Mouse (Mus musculus): Measurements from ENCODE around the gene Polr3gl. TPM values are rescaled to one million over a fixed set of nuclear protein-coding genes. Genes with fewer than 3 reads are reported as not detected.

Gene Polr3gl
- polyA plus RNA-seq, 1 experiment: 6.2 TPM

DNA sequence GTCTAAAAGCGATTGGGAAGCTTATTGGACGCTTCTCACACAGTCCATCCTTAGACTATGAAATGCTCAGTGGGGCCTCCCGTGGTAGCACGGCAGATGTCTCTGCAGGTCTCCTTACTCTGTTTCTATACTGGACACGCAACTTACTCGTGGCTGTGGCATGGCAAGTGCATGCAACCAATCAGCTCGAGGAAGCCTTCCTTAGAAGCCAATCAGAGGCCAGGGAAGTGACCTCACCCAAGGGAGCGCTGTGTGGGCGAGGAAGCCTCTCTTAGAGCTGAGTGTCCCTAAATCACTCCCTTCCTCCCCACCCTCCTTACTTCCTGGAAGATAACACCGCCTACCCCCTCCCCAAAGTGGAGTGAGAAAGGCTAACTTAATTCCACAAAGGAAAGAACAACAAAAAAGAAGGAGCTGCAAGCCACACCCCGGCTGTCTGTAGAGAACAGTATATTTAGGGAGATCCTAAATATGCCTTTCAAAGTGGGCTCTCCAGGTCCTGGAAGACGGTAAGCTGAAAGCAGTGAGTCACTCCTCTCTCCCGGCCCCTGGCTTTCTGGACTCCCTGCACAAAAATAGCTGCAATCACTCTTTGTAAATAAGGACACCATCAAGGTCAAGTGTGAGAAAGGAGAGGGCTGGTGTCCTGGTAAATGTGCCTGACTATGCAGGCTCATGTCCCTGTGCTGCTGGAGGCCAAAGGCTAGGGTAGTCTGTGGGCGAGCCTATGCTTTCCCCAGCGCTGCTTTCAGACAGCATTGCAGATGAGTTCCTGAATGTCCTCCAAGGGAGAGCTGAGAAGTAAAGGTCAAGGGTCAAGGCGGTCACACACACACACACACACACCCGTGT is 17.1 kb downstream of the Polr3gl start, which contains the start of gene Gm16253:
TSS of gene Gm16253 (plus strand) at position 295 of the 852 bp plus-strand sequence.
- no peak for TF ChIP-seq CEBPB (IDR thresholded peaks at IDR 0.05; ENCODE audit: low read depth)
- TF ChIP-seq FOSL1 (IDR thresholded peaks at IDR 0.05; ENCODE audit: insufficient read depth, low read length, poor library complexity, severe bottlenecking): no peak
- TF ChIP-seq MAX (IDR thresholded peaks at IDR 0.05): peak; percentile 96
- TF ChIP-seq USF1 (IDR thresholded peaks at IDR 0.05; ENCODE audit: low read depth): no peak
- Histone ChIP-seq H3K79me2 (ENCODE audit: control insufficient read depth, insufficient read depth) (no peaks in the 10 kb centered on the region), H3K4me3 (ENCODE audit: insufficient read depth, poor library complexity, severe bottlenecking) (peak within 1 kb of the TSS; percentile 18), H3ac (ENCODE audit: control insufficient read depth, insufficient read length, low read depth) (peak within 1 kb of the TSS; percentile 67), H3K27me3 (ENCODE audit: control insufficient read depth, insufficient read depth, insufficient read length) (no peaks in the 10 kb centered on the region), H3K79me3 (ENCODE audit: low read depth) (no peaks in the 10 kb centered on the region), H3K36me3 (ENCODE audit: control insufficient read depth, insufficient read depth) (no peaks in the 10 kb centered on the region)

DNA sequence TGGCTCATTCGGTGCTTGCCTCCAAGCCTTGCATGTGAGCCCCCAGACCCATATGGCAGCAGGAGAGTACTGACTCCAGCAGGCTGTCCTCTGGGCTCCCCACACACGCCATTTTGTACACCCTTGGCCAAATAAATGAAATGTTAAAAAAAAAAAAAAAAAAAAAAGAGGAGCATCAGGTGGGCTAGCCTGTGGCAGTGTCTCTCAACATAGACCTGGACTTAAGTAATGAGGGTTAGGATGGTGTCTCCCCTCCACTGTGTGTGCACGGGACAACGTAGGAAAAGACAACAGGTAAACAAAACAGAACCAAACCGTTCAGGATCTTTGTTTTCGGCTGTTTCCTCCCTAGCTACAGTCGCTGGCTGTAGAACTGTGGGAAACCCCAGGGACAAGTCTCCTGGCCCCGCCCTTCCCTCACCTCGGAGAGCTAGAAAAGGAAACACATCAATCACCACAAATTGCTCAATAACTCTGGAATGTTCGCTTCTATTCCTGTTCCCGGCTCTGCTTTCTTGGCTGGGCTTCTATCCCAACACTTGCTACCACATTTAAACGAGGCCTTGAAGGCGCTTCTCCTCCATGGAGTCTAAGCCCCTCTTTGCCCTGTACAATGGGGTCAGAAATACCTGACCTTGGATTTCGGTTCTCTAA is 17.8 kb downstream of the Polr3gl start:
- no peak for TF ChIP-seq MAX (IDR thresholded peaks at IDR 0.05)
- TF ChIP-seq CEBPB (IDR thresholded peaks at IDR 0.05; ENCODE audit: low read depth): peak; percentile 87

DNA sequence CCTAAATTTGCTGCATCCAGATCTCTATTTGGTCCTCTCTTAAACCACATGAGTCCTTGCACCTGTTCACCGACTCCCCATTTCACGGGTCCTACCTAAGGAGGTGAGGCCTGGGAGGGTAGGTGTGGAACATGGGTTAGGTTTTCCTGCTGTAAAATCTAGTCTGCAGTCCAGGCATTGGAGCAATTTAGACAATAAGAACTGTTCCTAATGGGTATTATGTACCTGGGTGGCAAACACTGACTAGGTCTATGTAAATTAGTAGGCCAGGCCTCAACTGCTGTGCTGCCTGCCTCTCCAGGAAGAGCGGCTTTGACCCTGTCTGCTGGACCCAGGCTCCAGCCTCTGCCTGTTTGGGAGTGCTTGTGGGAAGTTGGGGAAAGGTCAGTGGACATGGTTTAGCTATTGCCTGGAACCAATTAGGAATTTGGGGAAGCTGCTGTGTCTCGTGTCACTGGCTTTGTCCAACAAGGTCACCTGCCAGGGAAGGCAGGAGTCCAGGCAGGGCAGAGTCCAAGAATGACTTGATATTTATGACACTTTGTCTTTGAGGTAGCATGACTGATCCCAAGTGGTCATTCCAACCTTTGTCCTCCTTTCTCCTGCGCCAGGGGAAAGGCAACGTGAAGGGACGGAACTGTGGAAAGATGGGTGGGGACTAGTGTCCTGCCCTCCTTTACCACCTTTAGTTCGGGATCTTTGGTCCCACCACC is 18.6 kb downstream of the Polr3gl start:
- Histone ChIP-seq H3K36me3 (ENCODE audit: control insufficient read depth, insufficient read depth) (no peaks in the 10 kb centered on the region), H3K4me3 (ENCODE audit: insufficient read depth, poor library complexity, severe bottlenecking) (no peak overlapping the region), H3ac (ENCODE audit: control insufficient read depth, insufficient read length, low read depth) (no peak overlapping the region), H3K79me3 (ENCODE audit: low read depth) (no peaks in the 10 kb centered on the region), H3K27me3 (ENCODE audit: control insufficient read depth, insufficient read depth, insufficient read length) (no peaks in the 10 kb centered on the region), H3K79me2 (ENCODE audit: control insufficient read depth, insufficient read depth) (no peaks in the 10 kb centered on the region)
- no peak for TF ChIP-seq CTCF (IDR thresholded peaks at IDR 0.05; ENCODE audit: control insufficient read depth, insufficient read depth, insufficient read length)
- no peak for TF ChIP-seq MYOD1 (IDR thresholded peaks at IDR 0.05; ENCODE audit: control insufficient read depth, insufficient read length, low read depth)
- TF ChIP-seq CEBPB (IDR thresholded peaks at IDR 0.05; ENCODE audit: low read depth): no peak
- no peak for TF ChIP-seq USF1 (IDR thresholded peaks at IDR 0.05; ENCODE audit: low read depth)
- TF ChIP-seq FOSL1 (IDR thresholded peaks at IDR 0.05; ENCODE audit: insufficient read depth, low read length, poor library complexity, severe bottlenecking): no peak
- TF ChIP-seq MYOG (IDR thresholded peaks at IDR 0.05; ENCODE audit: control insufficient read depth, extremely low read depth, insufficient read length): no peak
- TF ChIP-seq MAX (IDR thresholded peaks at IDR 0.05): no peak

More for the DNA sequence above, 17.8 kb downstream of the Polr3gl start:
- peak overlapping the region; percentile 48 for H3ac ChIP-seq (ENCODE audit: control insufficient read depth, insufficient read length, low read depth)
- no peaks in the 10 kb centered on the region for H3K79me2 ChIP-seq (ENCODE audit: control insufficient read depth, insufficient read depth)
- no peaks in the 10 kb centered on the region for H3K36me3 ChIP-seq (ENCODE audit: control insufficient read depth, insufficient read depth)
- H3K27me3 ChIP-seq (ENCODE audit: control insufficient read depth, insufficient read depth, insufficient read length): no peaks in the 10 kb centered on the region
- H3K79me3 ChIP-seq (ENCODE audit: low read depth): no peaks in the 10 kb centered on the region
- H3K4me3 ChIP-seq (ENCODE audit: insufficient read depth, poor library complexity, severe bottlenecking): no peak overlapping the region

DNA sequence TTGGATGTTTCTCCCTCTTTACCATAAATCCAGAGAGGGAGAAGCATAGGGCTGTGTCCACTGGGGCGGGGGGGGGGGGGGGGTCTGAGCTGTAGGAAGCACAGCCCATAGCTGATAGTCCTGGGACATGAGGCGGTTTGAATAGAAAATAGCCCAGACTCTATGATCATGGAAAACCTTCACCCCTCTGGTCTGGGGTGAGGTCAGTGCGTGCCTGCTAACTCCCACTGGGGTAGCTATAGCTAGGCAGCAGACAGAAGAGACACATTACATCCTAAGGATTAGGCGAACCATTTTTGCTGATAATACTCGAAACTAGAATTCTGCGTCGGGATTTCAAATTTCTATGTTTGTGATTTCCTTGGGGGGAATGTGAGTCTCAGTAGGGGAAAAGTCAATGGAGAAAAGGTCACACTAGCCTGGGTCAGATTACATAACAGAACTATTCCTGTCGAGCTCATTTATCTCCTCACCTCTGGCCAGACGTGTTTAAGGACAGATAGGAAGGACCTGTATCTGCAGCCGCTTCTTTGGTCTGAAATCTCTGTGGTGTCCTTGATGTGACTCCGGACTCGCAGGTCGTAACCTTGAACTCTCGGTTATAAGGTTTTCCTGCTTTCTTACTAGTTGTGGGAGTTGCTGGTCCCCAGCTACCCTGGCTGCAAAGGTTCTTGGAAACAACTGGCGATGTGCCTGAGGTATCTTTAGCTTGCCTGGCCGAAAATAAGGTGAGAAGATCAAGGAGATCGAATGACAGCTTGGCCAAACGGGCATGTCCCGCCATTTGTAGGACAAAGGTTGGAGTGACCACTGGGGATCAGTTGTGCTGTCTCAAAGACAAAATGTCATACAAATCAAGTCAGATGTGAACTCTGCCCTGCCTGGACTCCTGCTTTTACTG is 20.1 kb downstream of the Polr3gl start:
- Histone ChIP-seq H3K79me2 (ENCODE audit: control insufficient read depth, insufficient read depth) (no peaks in the 10 kb centered on the region), H3K79me3 (ENCODE audit: low read depth) (no peaks in the 10 kb centered on the region), H3K4me3 (ENCODE audit: insufficient read depth, poor library complexity, severe bottlenecking) (no peak overlapping the region), H3ac (ENCODE audit: control insufficient read depth, insufficient read length, low read depth) (no peak overlapping the region), H3K36me3 (ENCODE audit: control insufficient read depth, insufficient read depth) (no peaks in the 10 kb centered on the region), H3K27me3 (ENCODE audit: control insufficient read depth, insufficient read depth, insufficient read length) (no peaks in the 10 kb centered on the region)
- TF ChIP-seq MAX (IDR thresholded peaks at IDR 0.05) (no peak), CEBPB (IDR thresholded peaks at IDR 0.05; ENCODE audit: low read depth) (no peak), MYOD1 (IDR thresholded peaks at IDR 0.05; ENCODE audit: control insufficient read depth, insufficient read length, low read depth) (no peak), USF1 (IDR thresholded peaks at IDR 0.05; ENCODE audit: low read depth) (no peak), MYOG (IDR thresholded peaks at IDR 0.05; ENCODE audit: control insufficient read depth, extremely low read depth, insufficient read length) (no peak), CTCF (IDR thresholded peaks at IDR 0.05; ENCODE audit: control insufficient read depth, insufficient read depth, insufficient read length) (no peak)

DNA sequence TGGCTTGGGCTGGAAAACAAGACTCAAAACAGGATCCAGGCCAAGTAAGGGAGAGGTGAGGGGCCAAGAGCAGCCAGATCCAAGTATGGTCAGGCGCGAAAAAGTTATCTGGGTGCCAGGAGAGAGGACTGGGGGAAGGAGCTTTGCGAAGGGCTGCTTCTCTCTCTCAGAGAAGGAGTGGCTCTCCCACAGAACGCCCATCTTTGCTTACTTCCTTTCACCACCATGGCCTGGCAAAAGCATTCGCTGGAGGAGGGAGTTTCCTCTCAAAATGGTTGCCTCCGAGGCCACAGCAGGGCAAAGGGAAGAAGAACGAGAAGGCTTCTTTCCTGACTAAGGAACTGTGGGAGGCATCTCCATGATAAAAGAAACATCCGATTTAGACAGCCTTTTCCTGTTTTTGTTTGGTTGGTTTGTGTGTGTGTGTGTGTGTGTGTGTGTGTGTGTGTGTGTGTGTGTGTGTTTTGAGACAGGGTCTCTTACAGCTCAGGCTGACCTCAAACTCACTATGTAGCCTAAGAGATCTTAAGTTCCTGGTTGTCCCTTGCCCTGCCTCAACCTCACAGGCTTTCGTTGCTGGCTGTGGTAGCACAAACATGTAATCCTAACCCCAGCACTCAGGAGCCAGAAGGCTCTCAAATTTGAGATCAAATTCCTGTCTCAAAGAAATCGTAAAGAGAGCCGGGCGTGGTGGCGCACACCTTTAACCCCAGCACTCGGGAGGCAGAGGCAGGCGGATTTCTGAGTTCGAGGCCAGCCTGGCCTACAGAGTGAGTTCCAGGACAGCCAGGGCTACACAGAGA is 21.9 kb downstream of the Polr3gl start:
- no peak for TF ChIP-seq MAX (IDR thresholded peaks at IDR 0.05)
- no peak for TF ChIP-seq CEBPB (IDR thresholded peaks at IDR 0.05; ENCODE audit: low read depth)
- no peak for TF ChIP-seq MYOG (IDR thresholded peaks at IDR 0.05; ENCODE audit: control insufficient read depth, extremely low read depth, insufficient read length)
- TF ChIP-seq CTCF (IDR thresholded peaks at IDR 0.05; ENCODE audit: control insufficient read depth, insufficient read depth, insufficient read length): no peak
- TF ChIP-seq FOSL1 (IDR thresholded peaks at IDR 0.05; ENCODE audit: insufficient read depth, low read length, poor library complexity, severe bottlenecking): no peak
- no peak for TF ChIP-seq MYOD1 (IDR thresholded peaks at IDR 0.05; ENCODE audit: control insufficient read depth, insufficient read length, low read depth)
- TF ChIP-seq USF1 (IDR thresholded peaks at IDR 0.05; ENCODE audit: low read depth): no peak
- Histone ChIP-seq H3K4me3 (ENCODE audit: insufficient read depth, poor library complexity, severe bottlenecking) (no peak overlapping the region), H3K79me2 (ENCODE audit: control insufficient read depth, insufficient read depth) (no peaks in the 10 kb centered on the region), H3K79me3 (ENCODE audit: low read depth) (no peaks in the 10 kb centered on the region), H3ac (ENCODE audit: control insufficient read depth, insufficient read length, low read depth) (no peak overlapping the region), H3K36me3 (ENCODE audit: control insufficient read depth, insufficient read depth) (no peaks in the 10 kb centered on the region), H3K27me3 (ENCODE audit: control insufficient read depth, insufficient read depth, insufficient read length) (no peaks in the 10 kb centered on the region)
